Mouse (Mus musculus) erythroid progenitor cell, adult 5-6 weeks (primary cell): ENCODE results near the gene Akap17b. TPM values are rescaled to one million over a fixed set of nuclear protein-coding genes. Genes with fewer than 3 reads are reported as not detected.
A peak's percentile ranks its signal among the peaks of the same experiment; 100 is the strongest.
"Not testable (repeated sequence)": the region's sequence is repeated elsewhere in the genome, so short reads cannot be mapped to it uniquely, and the experiment has no call there.

Experiments used
- ATAC-seq: replicated peaks from 2 replicates; pipeline ENCODE4 v1.8.0; 2016; ENCODE audit warnings: moderate number of reproducible peaks, mild to moderate bottlenecking, moderate TSS enrichment, inconsistent platforms; ENCODE audit not compliant: poor library complexity, low FRiP score, severe bottlenecking
- total RNA-seq, 2 experiments: library from RNA; stranded (forward) in 1 of 2; stranded (reverse) in 1 of 2; fragments of 150-400 nt in 1 of 2; fragments of 186-747, 209-891 nt in 1 of 2; gene quantifications; 2 replicates each; pipeline versions ENCODE4 v1.2.3 to v1.2.4; 2015 to 2017; ENCODE audit warnings: low replicate concordance in 2 of 2

Akap17b gene
- total RNA-seq (2015; ENCODE audit: low replicate concordance), result 0.36 TPM in 1 of 2 replicates, not detected in the other
- total RNA-seq (2017; ENCODE audit: low replicate concordance), result 0.26 TPM in 1 of 2 replicates, not detected in the other

DNA sequence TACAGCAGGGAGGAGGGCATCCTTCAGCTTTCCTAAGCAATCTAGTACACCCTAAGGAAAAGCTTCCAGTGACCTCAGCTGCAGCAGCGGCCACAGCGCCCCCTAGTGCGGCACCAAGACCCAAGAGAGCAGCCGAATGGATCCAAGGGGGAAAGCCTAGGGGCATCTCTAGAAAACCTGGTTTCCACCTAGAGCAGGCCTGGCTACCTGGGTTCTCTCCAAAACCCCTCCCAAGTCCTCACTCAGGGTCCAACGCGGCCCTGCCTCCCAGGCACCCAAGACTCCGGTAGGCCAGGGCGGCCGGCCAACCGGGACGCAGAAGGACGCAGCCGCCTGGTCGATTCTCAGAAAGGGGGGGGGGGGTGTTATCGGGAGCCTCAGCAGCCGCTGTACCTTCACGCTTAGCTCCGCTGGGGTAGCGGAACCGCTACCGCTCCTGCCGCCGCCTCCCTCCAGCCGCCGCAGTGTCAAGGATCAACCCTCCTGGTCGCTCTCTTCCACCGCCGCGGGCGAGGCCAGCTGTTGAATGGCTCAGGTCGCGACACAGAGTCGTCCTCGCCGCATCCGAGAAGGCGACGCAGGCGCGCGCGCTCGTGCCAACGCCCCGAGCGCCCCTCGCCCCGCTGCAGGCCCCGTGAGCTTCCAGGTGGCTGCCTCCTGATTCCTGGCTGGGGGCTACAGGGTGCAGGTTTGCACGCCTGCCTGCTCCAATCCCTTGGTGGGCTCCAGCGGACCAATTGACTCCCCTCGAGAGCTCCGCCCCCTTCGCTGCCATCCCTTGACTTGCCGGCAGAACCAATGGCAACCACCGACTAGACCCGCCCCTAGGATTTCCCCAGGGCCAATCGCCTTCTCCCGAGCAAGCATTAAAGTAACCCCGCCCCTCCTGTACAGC is at the start of gene Akap17b:
Gene Akap17b, minus strand, starts transcription at position 739 of the 895 bp plus-strand sequence.
- peak; percentile 99 for ATAC-seq

DNA sequence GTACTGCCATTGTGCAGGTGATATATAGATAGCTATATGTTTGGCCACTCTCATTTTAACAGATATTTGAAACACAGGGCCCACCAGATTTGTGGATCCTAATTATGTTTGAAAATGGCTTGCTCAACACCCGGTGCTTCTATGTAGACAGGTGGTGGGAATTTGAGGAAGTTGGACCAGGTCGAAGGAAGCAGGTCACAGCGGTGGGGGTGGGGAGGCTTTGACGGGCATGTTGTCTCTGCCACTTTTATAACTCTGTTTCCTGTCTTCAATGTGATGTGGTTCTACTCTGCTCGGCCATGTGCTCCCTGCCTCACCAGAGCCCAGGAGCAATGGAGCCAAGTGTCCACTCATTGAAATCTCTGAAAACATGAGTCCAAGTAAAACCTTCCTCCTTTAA is 46.2 kb upstream of the Akap17b start:
- ATAC-seq, result no peak

DNA sequence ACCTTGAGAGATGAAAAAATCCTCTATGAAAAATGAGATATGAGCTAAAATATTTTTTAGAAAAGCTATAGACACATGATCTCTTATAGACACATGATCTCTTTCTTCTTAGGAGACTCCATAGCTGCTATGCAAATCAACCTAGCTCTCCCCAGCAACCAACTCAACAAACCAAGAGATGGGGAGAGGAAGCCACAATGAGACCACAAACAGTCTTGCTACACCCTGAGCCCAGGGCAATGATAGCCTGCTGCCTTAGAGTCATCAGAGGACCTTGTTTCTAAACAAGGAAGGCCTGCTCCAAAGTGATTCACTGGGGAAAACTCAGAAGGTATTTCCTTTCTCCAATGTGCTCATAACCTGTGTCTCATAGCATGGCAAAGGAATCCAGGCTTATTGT is 44.5 kb upstream of the Akap17b start:
- no peak for ATAC-seq

GRCm38 (mm10) chrX:36676836-36677235 is 31.6 kb upstream of the Akap17b start:
- no peak for ATAC-seq

DNA sequence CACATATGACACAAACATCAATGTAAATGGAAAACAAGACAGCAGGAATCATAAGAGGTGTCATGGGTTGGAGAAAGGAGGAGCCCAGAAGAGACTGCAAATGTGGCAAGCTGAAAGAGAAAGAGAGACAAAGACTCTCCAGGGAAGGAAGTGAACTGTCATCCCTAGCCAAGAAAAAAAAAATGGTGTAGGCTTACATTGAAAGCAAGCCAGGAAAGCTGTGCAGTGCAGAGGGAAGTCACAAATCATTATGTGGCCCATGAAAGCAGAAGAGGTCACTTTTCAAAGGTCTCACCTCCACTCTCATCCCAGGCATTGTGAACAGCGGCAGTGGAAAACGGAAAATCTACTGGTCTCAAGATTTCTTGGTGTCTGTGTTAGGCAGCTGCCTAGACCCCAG is 27.5 kb upstream of the Akap17b start:
- ATAC-seq, result no peak

GRCm38 (mm10) chrX:36640046-36640445 is 5.1 kb downstream of the Akap17b start:
- ATAC-seq, result no peak

GRCm38 (mm10) chrX:36630771-36631170 is 14.4 kb downstream of the Akap17b start:
- ATAC-seq, result no peak

GRCm38 (mm10) chrX:36628102-36628501 is 17.1 kb downstream of the Akap17b start:
- no peak for ATAC-seq

DNA sequence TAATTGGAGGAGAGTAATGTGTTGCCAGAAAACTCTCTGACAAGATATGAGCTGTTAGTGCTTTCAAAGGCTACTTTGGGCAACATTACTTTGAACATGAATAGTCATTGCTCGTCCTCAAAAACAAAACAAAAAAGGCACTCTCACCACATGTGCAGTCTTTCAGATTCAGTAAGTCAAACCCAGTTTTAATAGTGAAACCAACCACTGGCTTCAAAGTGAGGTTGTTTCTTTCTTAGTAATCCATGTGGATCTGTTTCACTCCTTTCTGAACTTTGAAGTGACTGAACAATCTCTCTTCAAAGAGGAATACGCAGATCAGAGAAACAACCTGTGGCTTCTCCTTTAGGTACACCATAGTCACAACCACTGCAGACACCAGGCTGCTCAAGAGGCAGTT is 36.1 kb downstream of the Akap17b start:
- no peak for ATAC-seq

- no peak for ATAC-seq
Observed at GRCm38 (mm10) chrX:36604040-36604439, 41.2 kb downstream of the Akap17b start.

- ATAC-seq, result no peak
Observed at GRCm38 (mm10) chrX:36602926-36603325, 42.3 kb downstream of the Akap17b start.

DNA sequence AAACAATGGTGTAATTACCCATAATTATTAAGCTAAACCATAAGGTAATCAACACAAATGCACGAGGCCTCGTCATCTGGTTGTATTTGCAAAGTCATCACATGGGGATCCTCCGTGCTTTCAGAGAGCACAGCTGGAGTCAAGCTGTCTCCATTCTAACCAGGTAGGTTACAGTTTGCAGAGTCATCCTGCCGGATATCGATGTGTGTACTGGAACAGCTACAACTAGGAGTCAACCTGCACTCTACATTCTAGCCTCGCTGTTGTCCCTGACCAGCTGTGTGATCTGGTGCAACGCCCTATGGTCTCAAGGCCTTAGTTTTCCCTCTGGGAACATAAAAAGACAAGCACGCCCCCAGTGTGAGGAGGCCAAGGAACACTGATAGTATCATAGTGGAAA is 45.1 kb downstream of the Akap17b start:
- ATAC-seq, result 0 out of 2 replicates have a peak, but pooled peaks have one; percentile 45

- no peak for ATAC-seq
Observed at GRCm38 (mm10) chrX:36599656-36600055, 45.5 kb downstream of the Akap17b start.

DNA sequence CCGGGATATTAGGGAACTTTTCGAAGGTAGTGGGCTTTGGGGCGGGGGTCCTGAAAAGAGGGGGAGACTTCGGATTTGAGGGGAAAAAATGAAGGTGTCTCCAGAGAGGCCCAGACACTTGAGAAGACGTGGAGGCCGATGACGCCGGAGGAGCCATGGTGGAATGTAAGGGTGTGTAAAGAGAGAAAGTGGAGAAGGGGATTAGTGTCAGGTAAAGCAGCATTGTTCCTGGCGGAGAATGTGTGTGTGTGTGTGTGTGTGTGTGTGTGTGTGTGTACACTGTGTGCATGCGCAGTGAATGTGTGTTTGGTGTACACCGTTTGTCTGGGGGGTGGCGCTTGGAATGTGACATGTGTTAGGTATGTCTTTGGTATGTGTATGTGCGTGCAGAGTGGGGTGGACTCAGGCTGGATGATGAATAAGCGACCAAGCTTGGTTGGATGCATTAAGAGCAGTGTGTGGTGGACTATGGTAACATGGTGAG is 46.3 kb downstream of the Akap17b start:
- ATAC-seq, result no peak

DNA sequence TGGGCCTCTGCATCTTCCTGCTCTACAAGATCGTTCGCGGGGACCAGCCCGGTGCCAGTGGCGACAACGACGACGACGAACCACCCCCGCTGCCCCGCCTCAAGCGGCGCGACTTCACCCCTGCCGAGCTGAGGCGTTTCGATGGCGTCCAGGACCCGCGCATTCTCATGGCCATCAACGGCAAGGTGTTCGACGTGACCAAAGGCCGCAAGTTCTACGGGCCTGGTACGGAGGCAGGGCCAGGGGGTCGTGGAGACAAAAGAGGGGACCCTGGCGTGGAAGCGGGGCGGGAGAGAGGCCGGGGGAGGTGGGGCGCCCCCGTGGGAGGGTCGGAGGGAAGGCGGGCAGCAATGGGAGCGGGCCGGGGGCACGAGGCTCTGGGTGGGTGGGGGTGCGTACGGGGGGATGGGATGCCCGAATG is 46.8 kb downstream of the Akap17b start:
- peak; percentile 73 for ATAC-seq

DNA sequence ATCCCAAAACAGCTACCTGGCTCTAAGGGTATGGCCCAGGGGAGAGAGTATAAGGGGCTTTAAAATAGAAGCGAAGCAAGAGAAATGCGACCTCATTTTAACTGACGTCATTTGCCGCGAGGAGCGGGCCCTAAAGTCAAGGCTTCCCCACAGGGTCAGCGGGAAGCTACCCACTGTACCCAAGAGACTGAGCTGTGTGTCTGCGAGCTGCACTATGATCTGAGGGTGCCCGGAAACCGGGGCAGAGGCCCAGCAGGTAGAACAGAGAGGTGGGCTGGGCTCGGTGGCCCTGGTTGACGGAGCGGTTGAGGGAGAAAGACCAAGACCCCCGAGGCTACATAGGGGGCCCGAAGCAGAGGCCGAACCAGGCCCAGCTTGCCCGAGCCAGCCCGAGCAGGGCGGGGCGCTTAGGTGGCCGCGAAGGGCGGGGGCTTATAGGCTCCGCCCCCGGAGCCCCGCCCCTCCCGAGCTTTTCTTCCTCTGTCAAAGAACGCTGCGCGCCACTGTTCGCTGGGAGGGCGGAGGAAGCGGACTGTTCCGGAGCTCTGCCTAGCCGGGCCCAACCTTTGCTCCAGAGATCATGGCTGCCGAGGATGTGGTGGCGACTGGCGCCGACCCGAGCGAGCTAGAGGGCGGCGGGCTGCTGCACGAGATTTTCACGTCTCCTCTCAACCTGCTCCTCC is 47.3 kb downstream of the Akap17b start, which contains the start of gene Pgrmc1:
Gene Pgrmc1, plus strand, starts transcription at position 500 of the 683 bp plus-strand sequence.
- ATAC-seq, result peak; percentile 90

- not testable (repeated sequence) for ATAC-seq
Observed at GRCm38 (mm10) chrX:36596483-36597120, 48.6 kb downstream of the Akap17b start.

DNA sequence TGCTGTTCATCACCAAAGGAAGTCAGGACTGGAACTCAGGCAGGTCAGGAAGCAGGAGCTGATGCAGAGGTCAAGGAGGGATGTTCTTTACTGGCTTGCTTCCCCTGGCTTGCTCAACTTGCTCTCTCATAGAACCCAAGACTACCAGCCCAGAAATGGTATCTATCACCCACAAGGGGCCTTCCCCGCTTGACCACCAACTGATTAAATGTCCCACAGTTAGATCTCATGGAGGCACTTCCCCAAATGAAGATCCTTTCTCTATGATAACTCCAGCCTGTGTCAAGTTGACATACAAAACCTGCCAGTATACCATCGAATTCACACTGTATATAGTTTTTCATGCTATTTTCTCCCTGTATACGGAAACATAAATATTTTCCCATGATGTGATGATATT is 49.9 kb downstream of the Akap17b start:
- ATAC-seq, result no peak

- no peak for ATAC-seq
Observed at GRCm38 (mm10) chrX:36591539-36591938, 53.7 kb downstream of the Akap17b start.

- no peak for ATAC-seq
Observed at GRCm38 (mm10) chrX:36591120-36591519, 54.1 kb downstream of the Akap17b start.
